Mouse (Mus musculus) mesoderm, embryonic 11.5 days (tissue): ENCODE results near the gene Agap2.

ENCODE experiments used
- DNase-seq: peaks from one replicate; pipeline ENCODE4 v3.0.0-alpha.2; 2012; ENCODE audit warnings: low read depth, low spot score

Agap2 gene

GRCm38 (mm10) chr10:127075651-127076050, 567 bp downstream of the Agap2 start:
- no peak for DNase-seq

GRCm38 (mm10) chr10:127076082-127076481, 998 bp downstream of the Agap2 start:
- no peak for DNase-seq

- no peak for DNase-seq
Observed at GRCm38 (mm10) chr10:127077515-127077914, 2.4 kb downstream of the Agap2 start.

GRCm38 (mm10) chr10:127078001-127078676, 3.1 kb downstream of the Agap2 start:
- DNase-seq, result no peak

- DNase-seq, result peak; percentile 60
Observed at GRCm38 (mm10) chr10:127078677-127079575, 3.8 kb downstream of the Agap2 start.

GRCm38 (mm10) chr10:127079665-127080391, 4.7 kb downstream of the Agap2 start:
- no peak for DNase-seq

GRCm38 (mm10) chr10:127080901-127081780, 6.1 kb downstream of the Agap2 start:
- DNase-seq, result no peak

- no peak for DNase-seq
Observed at GRCm38 (mm10) chr10:127081996-127082620, 7.0 kb downstream of the Agap2 start.

GRCm38 (mm10) chr10:127083292-127083914, 8.3 kb downstream of the Agap2 start:
- DNase-seq, result no peak

GRCm38 (mm10) chr10:127083915-127084306, 8.8 kb downstream of the Agap2 start:
- DNase-seq, result no peak

- DNase-seq, result no peak
Observed at GRCm38 (mm10) chr10:127085052-127085451, 10.0 kb downstream of the Agap2 start.

- DNase-seq, result no peak
Observed at GRCm38 (mm10) chr10:127085633-127086032, 10.5 kb downstream of the Agap2 start.

GRCm38 (mm10) chr10:127090560-127091411, 15.7 kb downstream of the Agap2 start:
- peak; percentile 47 for DNase-seq

- no peak for DNase-seq
Observed at GRCm38 (mm10) chr10:127091507-127092396, 16.7 kb downstream of the Agap2 start.

- DNase-seq, result no peak
Observed at GRCm38 (mm10) chr10:127092742-127093141, 17.7 kb downstream of the Agap2 start.

GRCm38 (mm10) chr10:127094382-127094802, 19.3 kb downstream of the Agap2 start:
- no peak for DNase-seq

- DNase-seq, result no peak
Observed at GRCm38 (mm10) chr10:127098514-127098913, 23.4 kb downstream of the Agap2 start.

- no peak for DNase-seq
Observed at GRCm38 (mm10) chr10:127099191-127099590, 24.1 kb downstream of the Agap2 start.
